Mouse (Mus musculus) liver, embryonic 13.5 days (tissue): ENCODE measurements around the gene Mamdc4. TPM values are rescaled to one million over a fixed set of nuclear protein-coding genes. Genes with fewer than 3 reads are reported as not detected.
A peak's percentile ranks its signal among the peaks of the same experiment; 100 is the strongest.
"Not testable (repeated sequence)": the region's sequence is repeated elsewhere in the genome, so short reads cannot be mapped to it uniquely, and the experiment has no call there.

Source experiments
- ATAC-seq: fragments of 200-750 bp; cut with Nextera tagmentation; 2 replicates; pipeline ENCODE4 v1.8.0; 2017; ENCODE audit warnings: low read depth, mild to moderate bottlenecking, moderate number of reproducible peaks, moderate library complexity
- DNase-seq: peaks from one replicate; pipeline ENCODE4 v3.0.0; 2022
- H3K27ac ChIP-seq: fragments of 300-500 bp; sonication (generic); 2 replicates; pipeline ENCODE4 v1.5.1; 2015; ENCODE audit warnings: moderate library complexity, mild to moderate bottlenecking, inconsistent platforms
- H3K27me3 ChIP-seq: fragments of 300-500 bp; sonication (generic); 2 replicates; pipeline ENCODE4 v1.6.1; 2015; ENCODE audit warnings: mild to moderate bottlenecking, inconsistent platforms
- H3K36me3 ChIP-seq: fragments of 300-500 bp; sonication (generic); 2 replicates; pipeline ENCODE4 v1.6.1; 2015; ENCODE audit warnings: mild to moderate bottlenecking, inconsistent platforms
- H3K4me1 ChIP-seq: fragments of 300-500 bp; sonication (generic); replicated peaks from 2 replicates; pipeline ENCODE4 v1.6.1; 2015; ENCODE audit warnings: inconsistent platforms
- H3K4me2 ChIP-seq: fragments of 300-500 bp; sonication (generic); 2 replicates; pipeline ENCODE4 v1.6.1; 2015; ENCODE audit warnings: inconsistent platforms, mild to moderate bottlenecking, moderate library complexity
- H3K4me3 ChIP-seq: fragments of 300-500 bp; sonication (generic); replicated peaks from 2 replicates; pipeline ENCODE4 v1.5.1; 2015; ENCODE audit warnings: mild to moderate bottlenecking, inconsistent platforms
- H3K9ac ChIP-seq: fragments of 300-500 bp; sonication (generic); 2 replicates; pipeline ENCODE4 v1.6.1; 2015; ENCODE audit warnings: mild to moderate bottlenecking, inconsistent platforms
- H3K9me3 ChIP-seq: fragments of 300-500 bp; sonication (generic); replicated peaks from 2 replicates; pipeline ENCODE4 v1.6.1; 2016; ENCODE audit warnings: inconsistent platforms
- WGBS: fragments of 180-500 bp; shearing (Covaris S2); methylation state at CpG from one replicate; pipeline ENCODE4 v1.1.7; 2015; ENCODE audit not compliant: insufficient replicate concordance; 5-methylcytosine and 5-hydroxymethylcytosine counted together
- polyA plus RNA-seq: library from polyadenylated mRNA; unstranded; fragments of >200 nt; fragmentation: Nextera tagmentation; extraction: Ambion mirVana; gene quantifications from 2 replicates; pipeline ENCODE4 v1.2.1, GENCODE M21; 2015

Gene Mamdc4
- polyA plus RNA-seq, 1 experiment from 2014 or later: 2.7 TPM

GRCm38 (mm10) chr2:25556296-25556695 lies 18.3 kb downstream of the Mamdc4 start:
- Histone ChIP-seq H3K27me3 (no peaks in the 10 kb centered on the region), H3K9ac (no peak overlapping the region), H3K4me1 (peaks cover 28% of the 10 kb centered on the region), H3K9me3 (no peaks in the 10 kb centered on the region), H3K27ac (no peak overlapping the region), H3K4me2 (peak overlapping the region; percentile 97), H3K36me3 (peaks cover 22% of the 10 kb centered on the region), H3K4me3 (peak overlapping the region; percentile 95; the same call in 1 of the 2 replicates)
- no peak for DNase-seq
- ATAC-seq: no peak
- 54% methylated on average over 1 of the region's 1 CpGs for WGBS

GRCm38 (mm10) chr2:25555479-25555878 lies 19.2 kb downstream of the Mamdc4 start:
- not testable (repeated sequence) for H3K9me3 ChIP-seq, H3K27me3 ChIP-seq, ATAC-seq, H3K27ac ChIP-seq, H3K9ac ChIP-seq, H3K4me3 ChIP-seq, H3K4me2 ChIP-seq, DNase-seq
- peaks cover 14% of the 10 kb centered on the region for H3K36me3 ChIP-seq
- H3K4me1 ChIP-seq: peaks cover 28% of the 10 kb centered on the region
- 41% methylated on average over 2 of the region's 2 CpGs for WGBS

- H3K27me3 ChIP-seq, H3K4me3 ChIP-seq, ATAC-seq, H3K36me3 ChIP-seq, H3K9ac ChIP-seq, H3K27ac ChIP-seq, DNase-seq, H3K9me3 ChIP-seq, H3K4me2 ChIP-seq: not testable (repeated sequence)
- 73% methylated on average over 4 of the region's 4 CpGs for WGBS
- H3K4me1 ChIP-seq: peaks cover 14% of the 10 kb centered on the region
Observed at GRCm38 (mm10) chr2:25553171-25553786, 21.4 kb downstream of the Mamdc4 start.

- H3K9ac ChIP-seq: no peak overlapping the region
- H3K9me3 ChIP-seq: no peaks in the 10 kb centered on the region
- H3K27ac ChIP-seq: no peak overlapping the region
- H3K4me2 ChIP-seq: no peak overlapping the region
- H3K4me1 ChIP-seq: peaks cover 9% of the 10 kb centered on the region
- DNase-seq (no peak), ATAC-seq (no peak)
- H3K4me3 ChIP-seq: no peak overlapping the region
- H3K27me3 ChIP-seq: no peaks in the 10 kb centered on the region
- no peaks in the 10 kb centered on the region for H3K36me3 ChIP-seq
- WGBS: 43% methylated on average over 5 of the region's 5 CpGs
Observed at GRCm38 (mm10) chr2:25551186-25551585, 23.5 kb downstream of the Mamdc4 start.

GRCm38 (mm10) chr2:25549021-25549991 lies 25.3 kb downstream of the Mamdc4 start:
- Histone ChIP-seq H3K27ac (no peak overlapping the region), H3K27me3 (no peaks in the 10 kb centered on the region), H3K36me3 (peaks cover 10% of the 10 kb centered on the region), H3K4me2 (no peak overlapping the region), H3K4me3 (no peak overlapping the region), H3K9me3 (no peaks in the 10 kb centered on the region), H3K9ac (no peak overlapping the region), H3K4me1 (peaks cover 26% of the 10 kb centered on the region)
- no peak for ATAC-seq
- no peak for DNase-seq
- 64% methylated on average over 9 of the region's 9 CpGs for WGBS

- peaks cover 28% of the 10 kb centered on the region for H3K4me1 ChIP-seq
- H3K9ac ChIP-seq: peak within 1 kb of the TSS; percentile 91
- no peaks in the 10 kb centered on the region for H3K9me3 ChIP-seq
- peak within 1 kb of the TSS; percentile 91 for H3K4me2 ChIP-seq
- peak; percentile 98 for DNase-seq
- H3K36me3 ChIP-seq: peaks cover 11% of the 10 kb centered on the region
- peak within 1 kb of the TSS; percentile 80 for H3K27ac ChIP-seq
- peak; percentile 100 for ATAC-seq
- H3K27me3 ChIP-seq: no peaks in the 10 kb centered on the region
- 4% methylated on average over 48 of the region's 48 CpGs for WGBS
- H3K4me3 ChIP-seq: peak within 1 kb of the TSS; percentile 85
Observed at GRCm38 (mm10) chr2:25546811-25547491, 27.7 kb downstream of the Mamdc4 start, which contains the start of gene Traf2. Traf2 (minus strand) TSS chr2:25546940.

GRCm38 (mm10) chr2:25545996-25546810 lies 28.4 kb downstream of the Mamdc4 start:
- DNase-seq (no peak), ATAC-seq (peak; percentile 63)
- Histone ChIP-seq H3K27me3 (no peaks in the 10 kb centered on the region), H3K4me2 (peak overlapping the region; percentile 91), H3K36me3 (peaks cover 11% of the 10 kb centered on the region), H3K4me3 (peak overlapping the region; percentile 85), H3K27ac (peak overlapping the region; percentile 80), H3K9ac (peak overlapping the region; percentile 91), H3K9me3 (no peaks in the 10 kb centered on the region), H3K4me1 (peaks cover 28% of the 10 kb centered on the region)
- 5% methylated on average over 43 of the region's 43 CpGs for WGBS

- H3K9ac ChIP-seq: no peak overlapping the region
- ATAC-seq: no peak
- H3K4me1 ChIP-seq: peaks cover 22% of the 10 kb centered on the region
- 80% methylated on average over 10 of the region's 10 CpGs for WGBS
- H3K36me3 ChIP-seq: peaks cover 35% of the 10 kb centered on the region
- H3K9me3 ChIP-seq: no peaks in the 10 kb centered on the region
- no peak overlapping the region for H3K27ac ChIP-seq
- no peaks in the 10 kb centered on the region for H3K27me3 ChIP-seq
- H3K4me2 ChIP-seq: no peak overlapping the region
- no peak for DNase-seq
- H3K4me3 ChIP-seq: no peak overlapping the region
Observed at GRCm38 (mm10) chr2:25541644-25542367, 32.8 kb downstream of the Mamdc4 start.

GRCm38 (mm10) chr2:25540541-25540948 lies 34.1 kb downstream of the Mamdc4 start:
- H3K4me2 ChIP-seq: no peak overlapping the region
- H3K4me1 ChIP-seq: peaks cover 15% of the 10 kb centered on the region
- ATAC-seq (no peak), DNase-seq (no peak)
- no peak overlapping the region for H3K9ac ChIP-seq
- no peak overlapping the region for H3K4me3 ChIP-seq
- peaks cover 47% of the 10 kb centered on the region for H3K36me3 ChIP-seq
- WGBS: 95% methylated on average over 4 of the region's 4 CpGs
- H3K9me3 ChIP-seq: no peaks in the 10 kb centered on the region
- H3K27me3 ChIP-seq: no peaks in the 10 kb centered on the region
- H3K27ac ChIP-seq: no peak overlapping the region

GRCm38 (mm10) chr2:25536531-25536930 lies 38.1 kb downstream of the Mamdc4 start:
- H3K27me3 ChIP-seq: no peaks in the 10 kb centered on the region
- H3K4me1 ChIP-seq: peaks cover 6% of the 10 kb centered on the region
- H3K4me2 ChIP-seq: no peak overlapping the region
- no peaks in the 10 kb centered on the region for H3K9me3 ChIP-seq
- DNase-seq (no peak), ATAC-seq (no peak)
- WGBS: 82% methylated on average over 8 of the region's 8 CpGs
- H3K36me3 ChIP-seq: peaks cover 71% of the 10 kb centered on the region
- no peak overlapping the region for H3K9ac ChIP-seq
- H3K27ac ChIP-seq: no peak overlapping the region
- H3K4me3 ChIP-seq: no peak overlapping the region
